Mouse (Mus musculus) lung, postnatal 36 days (tissue): Measurements from ENCODE around the gene Tmem262.

Experiments used
- DNase-seq: peaks from one replicate; pipeline ENCODE4 v3.0.0; 2022; ENCODE audit warnings: mixed read lengths

Gene Tmem262

GRCm38 (mm10) chr19:6061641-6062302, 18.1 kb upstream of the Tmem262 start:
- DNase-seq = peak; percentile 49

GRCm38 (mm10) chr19:6062418-6062817, 17.4 kb upstream of the Tmem262 start:
- DNase-seq = no peak

GRCm38 (mm10) chr19:6063081-6063480, 16.8 kb upstream of the Tmem262 start:
- no peak for DNase-seq

- no peak for DNase-seq
Observed at GRCm38 (mm10) chr19:6066571-6066970, 13.3 kb upstream of the Tmem262 start.

- peak; percentile 91 for DNase-seq
Observed at GRCm38 (mm10) chr19:6067011-6067723, 12.7 kb upstream of the Tmem262 start.

GRCm38 (mm10) chr19:6067724-6068415, 12.0 kb upstream of the Tmem262 start, which contains the start of gene Tm7sf2:
Gene Tm7sf2, minus strand, starts transcription at chr19:6068373.
- peak; percentile 95 for DNase-seq

GRCm38 (mm10) chr19:6068951-6069350, 10.9 kb upstream of the Tmem262 start:
- no peak for DNase-seq

GRCm38 (mm10) chr19:6069851-6070250, 10.0 kb upstream of the Tmem262 start:
- DNase-seq = no peak

GRCm38 (mm10) chr19:6070571-6071250, 9.1 kb upstream of the Tmem262 start:
- DNase-seq = no peak

GRCm38 (mm10) chr19:6071261-6071660, 8.6 kb upstream of the Tmem262 start:
- DNase-seq = no peak

GRCm38 (mm10) chr19:6073889-6074288, 5.9 kb upstream of the Tmem262 start:
- no peak for DNase-seq

GRCm38 (mm10) chr19:6076564-6077393, 3.1 kb upstream of the Tmem262 start, which contains the start of gene Vps51:
Gene Vps51, minus strand, starts transcription at chr19:6077231.
- peak; percentile 94 for DNase-seq

GRCm38 (mm10) chr19:6082156-6082555, 2.3 kb downstream of the Tmem262 start, which contains the start of gene Gm28374:
Gene Gm28374, minus strand, starts transcription at chr19:6082256.
- no peak for DNase-seq

- DNase-seq = peak; percentile 98
Observed at GRCm38 (mm10) chr19:6084478-6085248, 4.8 kb downstream of the Tmem262 start, which contains the start of the genes Zfpl1 and Cdca5. Gene Zfpl1, minus strand, starts transcription at chr19:6084956. Gene Cdca5, plus strand, starts transcription at chr19:6084983.

GRCm38 (mm10) chr19:6085417-6085879, 5.6 kb downstream of the Tmem262 start:
- peak; percentile 72 for DNase-seq

GRCm38 (mm10) chr19:6088841-6089240, 9.0 kb downstream of the Tmem262 start:
- no peak for DNase-seq

GRCm38 (mm10) chr19:6094119-6094518, 14.3 kb downstream of the Tmem262 start, which contains the start of gene AC131692.1:
Gene AC131692.1, plus strand, starts transcription at chr19:6094419.
- no peak for DNase-seq

- no peak for DNase-seq
Observed at GRCm38 (mm10) chr19:6097847-6098246, 18.0 kb downstream of the Tmem262 start.

- DNase-seq = no peak
Observed at GRCm38 (mm10) chr19:6101186-6101585, 21.4 kb downstream of the Tmem262 start.

GRCm38 (mm10) chr19:6102169-6102853, 22.5 kb downstream of the Tmem262 start:
- no peak for DNase-seq
